Mouse (Mus musculus): ENCODE results near the gene Olfr330. TPM values are rescaled to one million over a fixed set of nuclear protein-coding genes. Genes with fewer than 3 reads are reported as not detected.
"Not testable (repeated sequence)": the region's sequence is repeated elsewhere in the genome, so short reads cannot be mapped to it uniquely, and the experiment has no call there.

Gene Olfr330
- polyA plus RNA-seq (2015; fragmentation: Nextera tagmentation; extraction: Ambion mirVana) = not detected in 2 replicates

DNA sequence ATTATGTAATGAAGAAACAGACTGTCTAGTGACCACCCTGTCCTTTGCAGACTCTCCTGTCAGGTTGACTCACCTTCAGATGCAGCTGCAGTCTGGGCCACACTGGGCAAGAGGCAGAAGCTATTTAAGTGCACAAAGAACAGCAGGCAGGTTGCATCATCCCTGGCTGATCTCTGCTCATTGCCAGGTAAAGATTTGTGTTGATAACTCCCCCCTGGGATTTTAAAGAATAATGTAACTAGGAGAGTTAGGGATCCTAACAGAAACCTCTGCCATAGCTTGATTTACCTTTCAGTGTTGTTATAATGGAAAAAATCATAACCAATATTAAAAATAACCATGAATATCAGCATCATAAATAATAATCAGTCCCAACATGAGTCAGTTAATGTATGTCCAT, at the start of gene Olfr330:
Olfr330 (minus strand) TSS at position 101 of the 400 bp plus-strand sequence.
- not testable (repeated sequence) for ATAC-seq (replicated peaks; ENCODE audit: extremely low read depth, insufficient read depth, low FRiP score); H3K9me3 ChIP-seq (replicated peaks; ENCODE audit: control insufficient read depth, low read length); H3K9ac ChIP-seq (ENCODE audit: low read length); H3K27me3 ChIP-seq (ENCODE audit: control insufficient read depth, insufficient read depth, low read length); H3K4me3 ChIP-seq (ENCODE audit: low read length); H3K4me1 ChIP-seq (ENCODE audit: control insufficient read depth, insufficient read depth, low read length); H3K4me2 ChIP-seq (ENCODE audit: low read depth, low read length); H3K27ac ChIP-seq (ENCODE audit: low read length); H3K36me3 ChIP-seq (ENCODE audit: control insufficient read depth, insufficient read depth)

GRCm38 (mm10) chr11:58578636-58579035, 44.0 kb upstream of the Olfr330 start:
- Histone ChIP-seq H3K36me3 (ENCODE audit: control insufficient read depth, insufficient read depth) (no peaks in the 10 kb centered on the region), H3K4me2 (ENCODE audit: low read depth, low read length) (no peak overlapping the region), H3K27ac (ENCODE audit: low read length) (no peak overlapping the region), H3K4me1 (ENCODE audit: control insufficient read depth, insufficient read depth, low read length) (no peaks in the 10 kb centered on the region), H3K4me3 (ENCODE audit: low read length) (no peak overlapping the region), H3K9me3 (replicated peaks; ENCODE audit: control insufficient read depth, low read length) (no peaks in the 10 kb centered on the region), H3K9ac (ENCODE audit: low read length) (no peak overlapping the region), H3K27me3 (ENCODE audit: control insufficient read depth, insufficient read depth, low read length) (no peaks in the 10 kb centered on the region)
- WGBS = 62% methylated on average over 8 of the region's 8 CpGs
- no peak for ATAC-seq (replicated peaks; ENCODE audit: extremely low read depth, insufficient read depth, low FRiP score)

GRCm38 (mm10) chr11:58577430-58577829, 42.8 kb upstream of the Olfr330 start, which contains the start of gene Olfr325:
Gene Olfr325 (plus strand): TSS chr11:58577730.
- no peak for ATAC-seq (replicated peaks; ENCODE audit: extremely low read depth, insufficient read depth, low FRiP score)
- no peak within 1 kb of the TSS for H3K9ac ChIP-seq (ENCODE audit: low read length)
- 68% methylated on average over 1 of the region's 1 CpGs for WGBS

DNA sequence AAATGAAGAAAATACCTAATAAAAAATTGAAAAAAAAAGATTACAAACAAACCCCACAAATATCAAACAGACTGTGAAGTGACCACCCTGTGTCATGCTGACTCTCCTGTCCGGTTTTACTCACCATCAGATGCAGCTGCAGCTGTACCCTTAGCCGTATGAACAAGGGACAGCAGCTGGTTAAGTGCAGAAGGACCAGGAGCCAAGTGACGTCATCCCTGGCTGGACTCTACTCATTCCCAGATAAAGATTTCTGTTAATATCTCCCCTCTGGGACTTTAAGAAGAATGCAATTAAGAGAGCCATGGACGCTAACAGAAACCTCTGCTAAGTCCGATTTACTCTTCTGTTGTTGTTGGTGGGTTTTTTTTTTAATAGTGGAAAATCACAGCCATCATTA, 35.8 kb upstream of the Olfr330 start, which contains the start of gene Olfr224:
Olfr224 (minus strand) TSS at position 149 of the 400 bp plus-strand sequence.
- H3K27ac ChIP-seq (ENCODE audit: low read length) = no peak within 1 kb of the TSS
- 49% methylated on average over 5 of the region's 5 CpGs for WGBS
- H3K9ac ChIP-seq (ENCODE audit: low read length) = no peak within 1 kb of the TSS
- H3K4me3 ChIP-seq (ENCODE audit: low read length) = no peak within 1 kb of the TSS
- H3K36me3 ChIP-seq (ENCODE audit: control insufficient read depth, insufficient read depth) = no peaks in the 10 kb centered on the region
- no peak within 1 kb of the TSS for H3K4me2 ChIP-seq (ENCODE audit: low read depth, low read length)
- H3K9me3 ChIP-seq (replicated peaks; ENCODE audit: control insufficient read depth, low read length) = no peaks in the 10 kb centered on the region
- H3K27me3 ChIP-seq (ENCODE audit: control insufficient read depth, insufficient read depth, low read length) = no peaks in the 10 kb centered on the region
- H3K4me1 ChIP-seq (ENCODE audit: control insufficient read depth, insufficient read depth, low read length) = no peaks in the 10 kb centered on the region
- no peak for ATAC-seq (replicated peaks; ENCODE audit: extremely low read depth, insufficient read depth, low FRiP score)

More at GRCm38 (mm10) chr11:58577430-58577829, 42.8 kb upstream of the Olfr330 start, which contains the start of gene Olfr325:
- Histone ChIP-seq H3K9me3 (replicated peaks; ENCODE audit: control insufficient read depth, low read length) (no peaks in the 10 kb centered on the region), H3K36me3 (ENCODE audit: control insufficient read depth, insufficient read depth) (no peaks in the 10 kb centered on the region), H3K4me2 (ENCODE audit: low read depth, low read length) (no peak within 1 kb of the TSS), H3K4me3 (ENCODE audit: low read length) (no peak within 1 kb of the TSS), H3K4me1 (ENCODE audit: control insufficient read depth, insufficient read depth, low read length) (no peaks in the 10 kb centered on the region), H3K27me3 (ENCODE audit: control insufficient read depth, insufficient read depth, low read length) (no peaks in the 10 kb centered on the region), H3K27ac (ENCODE audit: low read length) (no peak within 1 kb of the TSS)

DNA sequence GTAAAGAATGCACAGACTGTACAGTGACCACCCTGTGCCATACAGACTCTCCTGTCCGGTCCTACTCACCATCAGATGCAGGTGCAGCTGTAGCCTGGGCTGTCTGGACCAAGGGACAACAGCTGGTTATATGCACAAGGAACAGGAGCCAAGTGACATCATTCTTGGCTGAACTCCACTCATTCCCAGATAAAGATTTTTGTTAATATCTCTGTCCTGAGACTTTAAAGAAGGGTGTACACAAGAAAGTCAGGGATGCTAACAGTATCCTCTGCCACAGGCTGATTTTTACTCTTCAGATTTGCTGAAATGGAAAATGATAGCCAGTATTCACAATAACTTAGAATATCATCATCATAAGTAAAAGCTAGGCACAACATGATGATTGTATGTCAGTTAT, 20.9 kb upstream of the Olfr330 start, which contains the start of gene Olfr328:
Olfr328 (minus strand) TSS at position 101 of the 400 bp plus-strand sequence.
- H3K4me3 ChIP-seq (ENCODE audit: low read length) = no peak within 1 kb of the TSS
- H3K4me1 ChIP-seq (ENCODE audit: control insufficient read depth, insufficient read depth, low read length) = no peaks in the 10 kb centered on the region
- H3K27me3 ChIP-seq (ENCODE audit: control insufficient read depth, insufficient read depth, low read length) = no peaks in the 10 kb centered on the region
- no peaks in the 10 kb centered on the region for H3K36me3 ChIP-seq (ENCODE audit: control insufficient read depth, insufficient read depth)
- no peak within 1 kb of the TSS for H3K27ac ChIP-seq (ENCODE audit: low read length)
- no peak for ATAC-seq (replicated peaks; ENCODE audit: extremely low read depth, insufficient read depth, low FRiP score)
- H3K9ac ChIP-seq (ENCODE audit: low read length) = no peak within 1 kb of the TSS
- no peak within 1 kb of the TSS for H3K4me2 ChIP-seq (ENCODE audit: low read depth, low read length)
- 69% methylated on average over 1 of the region's 1 CpGs for WGBS
- H3K9me3 ChIP-seq (replicated peaks; ENCODE audit: control insufficient read depth, low read length) = no peaks in the 10 kb centered on the region

DNA sequence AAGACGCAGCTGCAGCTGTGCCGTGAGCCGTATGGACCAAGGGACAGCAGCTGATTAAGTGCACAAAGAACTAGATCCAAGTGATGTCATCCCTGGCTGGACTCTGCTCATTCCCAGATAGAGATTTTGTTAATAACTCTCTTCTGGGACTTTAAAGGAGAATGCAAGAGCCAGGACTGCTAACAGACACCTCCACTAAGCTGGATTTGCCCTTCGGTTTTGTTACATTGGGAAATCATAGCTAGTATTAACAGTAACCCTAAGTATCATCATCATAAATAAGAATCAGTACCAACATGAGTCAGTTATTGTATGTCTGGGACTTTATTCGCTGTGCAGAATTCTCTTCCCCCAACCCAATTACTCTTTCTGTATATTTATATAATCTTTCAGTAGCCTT, 11.7 kb upstream of the Olfr330 start, which contains the start of gene Olfr329-ps:
Olfr329-ps (minus strand) TSS at position 101 of the 400 bp plus-strand sequence.
- H3K4me3 ChIP-seq (ENCODE audit: low read length) = no peak within 1 kb of the TSS
- no peaks in the 10 kb centered on the region for H3K27me3 ChIP-seq (ENCODE audit: control insufficient read depth, insufficient read depth, low read length)
- no peaks in the 10 kb centered on the region for H3K9me3 ChIP-seq (replicated peaks; ENCODE audit: control insufficient read depth, low read length)
- H3K4me1 ChIP-seq (ENCODE audit: control insufficient read depth, insufficient read depth, low read length) = no peaks in the 10 kb centered on the region
- H3K27ac ChIP-seq (ENCODE audit: low read length) = no peak within 1 kb of the TSS
- no peak within 1 kb of the TSS for H3K4me2 ChIP-seq (ENCODE audit: low read depth, low read length)
- WGBS = 73% methylated on average over 5 of the region's 5 CpGs
- H3K36me3 ChIP-seq (ENCODE audit: control insufficient read depth, insufficient read depth) = no peaks in the 10 kb centered on the region
- no peak for ATAC-seq (replicated peaks; ENCODE audit: extremely low read depth, insufficient read depth, low FRiP score)
- no peak within 1 kb of the TSS for H3K9ac ChIP-seq (ENCODE audit: low read length)

DNA sequence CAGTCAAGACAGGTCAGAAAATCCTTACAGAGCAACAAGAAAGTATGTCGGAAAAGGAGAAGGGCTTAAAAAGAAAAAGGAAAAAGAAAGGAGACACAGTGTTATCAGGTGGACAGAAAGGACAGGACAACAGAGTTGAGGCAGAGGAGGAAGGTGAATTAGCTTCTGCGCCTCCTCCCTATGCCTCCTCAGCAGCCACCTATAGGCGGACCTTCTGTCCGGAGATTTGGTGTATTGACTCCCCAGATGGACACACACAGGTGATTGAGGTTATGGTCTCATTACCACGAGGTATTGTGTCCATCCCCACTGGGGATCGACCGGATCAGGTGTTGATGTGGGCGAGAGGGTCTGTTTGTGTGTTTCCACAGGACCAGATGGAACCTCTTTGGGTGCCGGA, 14.9 kb downstream of the Olfr330 start:
- ATAC-seq (replicated peaks; ENCODE audit: extremely low read depth, insufficient read depth, low FRiP score); H3K27ac ChIP-seq (ENCODE audit: low read length); H3K4me1 ChIP-seq (ENCODE audit: control insufficient read depth, insufficient read depth, low read length); H3K9ac ChIP-seq (ENCODE audit: low read length); H3K36me3 ChIP-seq (ENCODE audit: control insufficient read depth, insufficient read depth); H3K4me3 ChIP-seq (ENCODE audit: low read length); H3K9me3 ChIP-seq (replicated peaks; ENCODE audit: control insufficient read depth, low read length); H3K4me2 ChIP-seq (ENCODE audit: low read depth, low read length); H3K27me3 ChIP-seq (ENCODE audit: control insufficient read depth, insufficient read depth, low read length): not testable (repeated sequence)
- 89% methylated on average over 7 of the region's 9 CpGs for WGBS

DNA sequence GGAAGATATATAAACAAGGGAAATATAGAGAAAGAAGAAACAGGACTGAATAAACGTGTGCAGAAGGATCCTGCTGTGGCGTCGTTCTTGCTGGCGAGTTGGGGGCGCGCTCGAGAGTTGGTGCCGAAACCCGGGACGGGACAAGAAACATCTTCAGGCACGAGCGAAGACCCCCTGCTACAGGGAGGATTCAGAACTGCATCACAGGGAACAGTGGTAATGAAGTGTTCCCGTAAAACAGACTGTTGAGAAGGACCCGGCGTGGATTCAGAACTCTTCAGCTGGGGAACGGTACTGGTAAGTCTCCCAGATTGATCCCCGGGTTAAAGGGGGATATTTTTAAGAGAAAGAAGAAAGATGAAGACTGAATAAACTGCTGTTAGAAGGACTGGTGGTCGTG, 15.7 kb downstream of the Olfr330 start:
- not testable (repeated sequence) for H3K9me3 ChIP-seq (replicated peaks; ENCODE audit: control insufficient read depth, low read length); H3K27me3 ChIP-seq (ENCODE audit: control insufficient read depth, insufficient read depth, low read length); ATAC-seq (replicated peaks; ENCODE audit: extremely low read depth, insufficient read depth, low FRiP score); H3K4me1 ChIP-seq (ENCODE audit: control insufficient read depth, insufficient read depth, low read length); H3K27ac ChIP-seq (ENCODE audit: low read length); H3K9ac ChIP-seq (ENCODE audit: low read length); H3K4me3 ChIP-seq (ENCODE audit: low read length); H3K4me2 ChIP-seq (ENCODE audit: low read depth, low read length); H3K36me3 ChIP-seq (ENCODE audit: control insufficient read depth, insufficient read depth)
- 87% methylated on average over 17 of the region's 18 CpGs for WGBS

DNA sequence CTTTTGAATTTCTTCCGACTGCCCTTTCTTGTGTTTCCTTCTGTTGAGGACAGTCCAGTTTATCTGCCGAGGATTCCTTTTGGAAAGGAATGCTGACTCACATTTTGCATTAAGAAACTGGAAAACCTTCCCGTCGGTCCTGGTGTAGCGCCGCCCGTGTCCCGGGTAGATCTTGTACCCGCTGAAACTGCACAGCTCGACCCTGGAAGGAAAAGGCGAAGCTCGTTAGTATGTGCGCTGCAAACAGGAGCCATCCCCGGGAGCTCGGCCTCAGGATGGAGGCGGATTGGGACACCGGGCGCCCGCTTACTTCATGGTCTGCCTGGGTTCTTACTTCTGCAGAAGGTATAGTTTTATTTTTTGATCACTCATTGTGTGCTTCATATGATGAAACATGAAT, 25.6 kb downstream of the Olfr330 start:
- 74% methylated on average over 19 of the region's 19 CpGs for WGBS
- H3K4me3 ChIP-seq (ENCODE audit: low read length); H3K9me3 ChIP-seq (replicated peaks; ENCODE audit: control insufficient read depth, low read length); H3K27ac ChIP-seq (ENCODE audit: low read length); H3K27me3 ChIP-seq (ENCODE audit: control insufficient read depth, insufficient read depth, low read length); H3K36me3 ChIP-seq (ENCODE audit: control insufficient read depth, insufficient read depth); ATAC-seq (replicated peaks; ENCODE audit: extremely low read depth, insufficient read depth, low FRiP score); H3K9ac ChIP-seq (ENCODE audit: low read length); H3K4me1 ChIP-seq (ENCODE audit: control insufficient read depth, insufficient read depth, low read length); H3K4me2 ChIP-seq (ENCODE audit: low read depth, low read length): not testable (repeated sequence)

Data from heart, embryonic 16.5 days (tissue).